Mouse (Mus musculus): ENCODE measurements at regions not wholly inside any gene's neighbourhood (a gene's known extent, or its start where the extent isn't known, plus 50 kb on each side); places are given as distances from the start of the nearest gene placed in this dataset.

GRCm38 (mm10) chr13:94709691-94710573 is 78.8 kb upstream of the Tbca start:
- no peak for DNase-seq

GRCm38 (mm10) chr13:94710574-94711172 is 78.0 kb upstream of the Tbca start:
- no peak for DNase-seq

GRCm38 (mm10) chr13:94713451-94713850 is 75.3 kb upstream of the Tbca start:
- DNase-seq = no peak

GRCm38 (mm10) chr13:94721625-94722024 is 67.1 kb upstream of the Tbca start:
- DNase-seq = no peak

All from cerebellum, postnatal 36 days (tissue).